Mouse (Mus musculus) small intestine, adult 2 months (tissue): ENCODE results near the gene Tmem45b.

ENCODE experiments used
- CTCF ChIP-seq: fragments of 200-500 bp; IDR thresholded peaks from 2 replicates; pipeline ENCODE4 v1.5.1; 2012; ENCODE audit warnings: low read depth, mild to moderate bottlenecking, control low read depth, inconsistent platforms, low read length, moderate library complexity, mixed read lengths; ENCODE audit not compliant: insufficient replicate concordance, insufficient read length; ENCODE audit errors: extremely low read depth
- POLR2A ChIP-seq: fragments of 200-500 bp; IDR thresholded peaks from 2 replicates; pipeline ENCODE4 v1.6.1; 2012; ENCODE audit warnings: low read depth, mild to moderate bottlenecking, control low read depth, inconsistent platforms, low read length, moderate library complexity

GRCm38 (mm10) chr9:31385947-31386354, 78.3 kb downstream of the Tmem45b start, which contains the start of gene Nfrkb:
- TF ChIP-seq CTCF: no peak
- peak; percentile 73 for TF ChIP-seq POLR2A
